Mouse (Mus musculus) liver, adult 2 months (tissue): ENCODE data around the gene Hmgcr.

ENCODE experiments used
- CTCF ChIP-seq: fragments of 200-500 bp; IDR thresholded peaks from 2 replicates; pipeline ENCODE4 v1.5.1; 2011; ENCODE audit warnings: low read depth, low read length, control low read depth
- POLR2A ChIP-seq: fragments of 200-500 bp; IDR thresholded peaks from 2 replicates; pipeline ENCODE4 v1.6.1; 2011; ENCODE audit warnings: low read length, control low read depth; ENCODE audit not compliant: insufficient read depth; ENCODE audit errors: extremely low read depth

GRCm38 (mm10) chr13:96720003-96720402, 49.3 kb upstream of the Hmgcr start:
- TF ChIP-seq CTCF (no peak), POLR2A (no peak)
